Mouse (Mus musculus) myocyte (in vitro differentiated cells): ENCODE results near the gene Tmem143. TPM values are rescaled to one million over a fixed set of nuclear protein-coding genes. Genes with fewer than 3 reads are reported as not detected.
"Not testable (repeated sequence)": the region's sequence is repeated elsewhere in the genome, so short reads cannot be mapped to it uniquely, and the experiment has no call there.

Experiments used
- H3K27me3 ChIP-seq: one replicate; pipeline ENCODE4 v1.6.1; 2011; ENCODE audit not compliant: control insufficient read depth, insufficient read depth, insufficient read length
- H3K36me3 ChIP-seq: one replicate; pipeline ENCODE4 v1.6.1; 2011; ENCODE audit not compliant: control insufficient read depth, insufficient read depth
- H3K4me2 ChIP-seq: one replicate; pipeline ENCODE4 v1.6.1; 2011; ENCODE audit warnings: low read depth, control low read depth
- H3K4me3 ChIP-seq: one replicate; pipeline ENCODE4 v1.5.1; 2011; ENCODE audit warnings: mild to moderate bottlenecking, control low read depth, moderate library complexity
- H3K79me2 ChIP-seq: one replicate; pipeline ENCODE4 v1.6.1; 2011; ENCODE audit not compliant: control insufficient read depth, insufficient read depth
- H3ac ChIP-seq: one replicate; pipeline ENCODE4 v1.6.1; 2011; ENCODE audit not compliant: control insufficient read depth, insufficient read length
- CEBPB ChIP-seq: IDR thresholded peaks from 2 replicates; pipeline ENCODE4 v1.6.1; 2011; ENCODE audit warnings: mild to moderate bottlenecking, moderate library complexity; ENCODE audit not compliant: poor library complexity, insufficient read depth, severe bottlenecking
- E2F4 ChIP-seq: IDR thresholded peaks from one replicate; pipeline ENCODE4 v1.6.1; 2011; ENCODE audit warnings: mild to moderate bottlenecking, control low read depth, moderate library complexity; ENCODE audit not compliant: insufficient read depth
- MAX ChIP-seq: IDR thresholded peaks from one replicate; pipeline ENCODE4 v1.6.1; 2011; ENCODE audit warnings: low read depth, mild to moderate bottlenecking, control low read depth
- MYOD1 ChIP-seq, 3 experiments: IDR thresholded peaks; one replicate each; pipeline ENCODE4 v1.6.1; 2011; ENCODE audit warnings: control low read depth in 2 of 3, low read depth in 2 of 3, mild to moderate bottlenecking in 2 of 3, moderate library complexity in 1 of 3; ENCODE audit not compliant: insufficient read length in 2 of 3, control insufficient read depth in 1 of 3
- MYOG ChIP-seq, 3 experiments: IDR thresholded peaks; one replicate each; pipeline ENCODE4 v1.6.1; 2011; ENCODE audit warnings: control low read depth in 2 of 3, low read depth in 2 of 3, mild to moderate bottlenecking in 2 of 3; ENCODE audit not compliant: insufficient read length in 2 of 3, control insufficient read depth in 1 of 3, insufficient read depth in 1 of 3
- POLR2A ChIP-seq: IDR thresholded peaks from one replicate; pipeline ENCODE4 v1.6.1; 2011; ENCODE audit warnings: low read depth, mild to moderate bottlenecking, control low read depth, moderate library complexity; ENCODE audit not compliant: insufficient read length
- POLR2AphosphoS2 ChIP-seq: IDR thresholded peaks from one replicate; pipeline ENCODE4 v1.6.1; 2011; ENCODE audit warnings: low read depth, control low read depth; ENCODE audit not compliant: insufficient read length
- REST ChIP-seq: IDR thresholded peaks from one replicate; pipeline ENCODE4 v1.6.1; 2011; ENCODE audit warnings: mild to moderate bottlenecking, control low read depth, moderate library complexity; ENCODE audit not compliant: insufficient read depth, insufficient read length
- TCF12 ChIP-seq: IDR thresholded peaks from one replicate; pipeline ENCODE4 v1.6.1; 2011; ENCODE audit warnings: mild to moderate bottlenecking, control low read depth; ENCODE audit not compliant: poor library complexity, insufficient read depth, severe bottlenecking
- TCF3 ChIP-seq: IDR thresholded peaks from one replicate; pipeline ENCODE4 v1.6.1; 2011; ENCODE audit warnings: low read depth, control low read depth; ENCODE audit not compliant: insufficient read length
- USF1 ChIP-seq: IDR thresholded peaks from one replicate; pipeline ENCODE4 v1.6.1; 2011; ENCODE audit warnings: low read depth, mild to moderate bottlenecking, control low read depth, moderate library complexity
- polyA plus RNA-seq: library from polyadenylated mRNA; unstranded; fragments of >200 nt; fragmentation: generic; extraction: Trizol; gene quantifications from one replicate; pipeline ENCODE4 v1.2.1, GENCODE M21; 2012; ENCODE audit warnings: missing spikeins

Tmem143 gene
- polyA plus RNA-seq, 1 experiment: 26.9 TPM

- H3ac ChIP-seq: peak within 1 kb of the TSS; percentile 57
- H3K79me2 ChIP-seq: peaks cover 29% of the 10 kb centered on the region
- H3K4me2 ChIP-seq: peak within 1 kb of the TSS; percentile 88
- peak within 1 kb of the TSS; percentile 94 for H3K4me3 ChIP-seq
- peaks cover 11% of the 10 kb centered on the region for H3K27me3 ChIP-seq
- H3K36me3 ChIP-seq: peaks cover 6% of the 10 kb centered on the region
- TF ChIP-seq POLR2AphosphoS2 (peak; percentile 77), MYOD1 (IDR thresholded peaks at IDR 0.05; ENCODE audit: control insufficient read depth in 1 of 3, insufficient read length in 2 of 3, low read depth in 2 of 3) (no peak), POLR2A (peak; percentile 69)
Observed at GRCm38 (mm10) chr7:45872624-45873023, 24.1 kb upstream of the Tmem143 start, which contains the start of gene Kdelr1. TSS of gene Kdelr1 (plus strand) at chr7:45872772.

- Histone ChIP-seq H3K4me2 (peak overlapping the region; percentile 88), H3ac (peak overlapping the region; percentile 57), H3K36me3 (peaks cover 9% of the 10 kb centered on the region), H3K4me3 (peak overlapping the region; percentile 94), H3K27me3 (peaks cover 11% of the 10 kb centered on the region), H3K79me2 (peaks cover 29% of the 10 kb centered on the region)
- TF ChIP-seq E2F4 (no peak), USF1 (no peak), CEBPB (no peak), MYOG (IDR thresholded peaks at IDR 0.05; ENCODE audit: control insufficient read depth in 1 of 3, insufficient read depth in 1 of 3, insufficient read length in 2 of 3, low read depth in 2 of 3) (no peak), POLR2AphosphoS2 (peak; percentile 46), MAX (no peak), TCF3 (no peak)
Observed at GRCm38 (mm10) chr7:45873061-45873947, 23.4 kb upstream of the Tmem143 start.

GRCm38 (mm10) chr7:45876895-45877294, 19.8 kb upstream of the Tmem143 start:
- Histone ChIP-seq H3K4me2 (no peak overlapping the region), H3K36me3 (peaks cover 21% of the 10 kb centered on the region), H3K27me3 (no peaks in the 10 kb centered on the region), H3ac (no peak overlapping the region), H3K79me2 (peaks cover 29% of the 10 kb centered on the region), H3K4me3 (no peak overlapping the region)
- no peak for TF ChIP-seq MYOG (IDR thresholded peaks at IDR 0.05; ENCODE audit: control insufficient read depth in 1 of 3, insufficient read depth in 1 of 3, insufficient read length in 2 of 3, low read depth in 2 of 3)
- no peak for TF ChIP-seq POLR2A
- TF ChIP-seq TCF12: no peak

DNA sequence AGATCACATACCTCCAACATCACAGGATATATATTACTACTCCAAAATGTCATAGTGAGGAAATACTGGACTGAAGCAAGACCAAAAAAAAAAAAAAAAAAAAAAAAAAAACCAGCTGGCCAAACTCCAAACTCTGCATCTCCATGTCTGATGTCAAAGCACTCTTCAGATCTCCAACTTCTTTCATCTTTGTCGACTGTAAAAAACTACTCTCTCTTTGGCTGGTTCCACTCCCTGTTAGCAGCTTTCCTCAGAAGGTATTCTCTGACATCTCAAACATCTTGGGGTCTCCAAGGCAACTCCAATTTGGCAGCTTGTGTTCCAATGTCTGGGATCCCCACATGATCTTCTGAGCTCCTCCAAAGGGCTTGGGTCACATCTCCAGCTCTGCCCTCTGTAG, 18.5 kb upstream of the Tmem143 start, which contains the start of gene Grin2d:
Gene Grin2d (minus strand): TSS at position 101 of the 400 bp plus-strand sequence.
- H3K36me3 ChIP-seq: peaks cover 25% of the 10 kb centered on the region
- not testable (repeated sequence) for H3K27me3 ChIP-seq, H3K4me2 ChIP-seq, H3ac ChIP-seq, H3K4me3 ChIP-seq
- peaks cover 24% of the 10 kb centered on the region for H3K79me2 ChIP-seq

GRCm38 (mm10) chr7:45880531-45880930, 16.2 kb upstream of the Tmem143 start:
- H3K4me2 ChIP-seq: no peak overlapping the region
- no peak for TF ChIP-seq POLR2A
- peaks cover 33% of the 10 kb centered on the region for H3K36me3 ChIP-seq

GRCm38 (mm10) chr7:45881011-45881410, 15.7 kb upstream of the Tmem143 start:
- H3K36me3 ChIP-seq: peaks cover 33% of the 10 kb centered on the region
- no peaks in the 10 kb centered on the region for H3K79me2 ChIP-seq
- no peak overlapping the region for H3ac ChIP-seq
- H3K27me3 ChIP-seq: no peaks in the 10 kb centered on the region
- H3K4me3 ChIP-seq: no peak overlapping the region
- TF ChIP-seq TCF3 (no peak), POLR2A (no peak), CEBPB (no peak), MAX (no peak), REST (no peak), MYOD1 (IDR thresholded peaks at IDR 0.05; ENCODE audit: control insufficient read depth in 1 of 3, insufficient read length in 2 of 3, low read depth in 2 of 3) (no peak), MYOG (IDR thresholded peaks at IDR 0.05; ENCODE audit: control insufficient read depth in 1 of 3, insufficient read depth in 1 of 3, insufficient read length in 2 of 3, low read depth in 2 of 3) (no peak), TCF12 (no peak)
- H3K4me2 ChIP-seq: no peak overlapping the region

More at GRCm38 (mm10) chr7:45880531-45880930, 16.2 kb upstream of the Tmem143 start:
- H3K79me2 ChIP-seq: peaks cover 3% of the 10 kb centered on the region
- H3K27me3 ChIP-seq: no peaks in the 10 kb centered on the region
- H3ac ChIP-seq: no peak overlapping the region
- no peak overlapping the region for H3K4me3 ChIP-seq
